Mouse (Mus musculus): ENCODE measurements around the gene Iqschfp. TPM values are rescaled to one million over a fixed set of nuclear protein-coding genes. Genes with fewer than 3 reads are reported as not detected.

Iqschfp gene
- polyA plus RNA-seq, 1 experiment from 2014 or later, result not detected

GRCm38 (mm10) chr3:68420927-68421326, 528.9 kb downstream of the Iqschfp start:
- no peaks in the 10 kb centered on the region for H3K9me3 ChIP-seq
- no peaks in the 10 kb centered on the region for H3K36me3 ChIP-seq
- H3K4me1 ChIP-seq, result no peaks in the 10 kb centered on the region
- H3K27me3 ChIP-seq, result no peaks in the 10 kb centered on the region
- H3K27ac ChIP-seq, result no peak overlapping the region
- no peak overlapping the region for H3K9ac ChIP-seq
- no peak overlapping the region for H3K4me3 ChIP-seq
- no peak overlapping the region for H3K4me2 ChIP-seq
- peak; percentile 59; the same call in 1 of the 2 replicates for ATAC-seq (ENCODE audit: borderline replicate concordance, extremely low read depth, low FRiP score, low TSS enrichment)
- 45% methylated on average over 2 of the region's 2 CpGs for WGBS

GRCm38 (mm10) chr3:68421849-68422248, 529.8 kb downstream of the Iqschfp start:
- Histone ChIP-seq H3K27ac (no peak overlapping the region), H3K27me3 (no peaks in the 10 kb centered on the region), H3K9me3 (no peaks in the 10 kb centered on the region), H3K4me3 (no peak overlapping the region), H3K4me1 (no peaks in the 10 kb centered on the region), H3K9ac (no peak overlapping the region), H3K4me2 (no peak overlapping the region), H3K36me3 (no peaks in the 10 kb centered on the region)
- 69% methylated on average over 2 of the region's 2 CpGs for WGBS
- no peak for ATAC-seq (ENCODE audit: borderline replicate concordance, extremely low read depth, low FRiP score, low TSS enrichment)

- no peak for ATAC-seq (ENCODE audit: borderline replicate concordance, extremely low read depth, low FRiP score, low TSS enrichment)
- Histone ChIP-seq H3K27me3 (no peaks in the 10 kb centered on the region), H3K9me3 (no peaks in the 10 kb centered on the region), H3K4me1 (no peaks in the 10 kb centered on the region), H3K9ac (no peak overlapping the region), H3K27ac (no peak overlapping the region), H3K36me3 (no peaks in the 10 kb centered on the region), H3K4me2 (no peak overlapping the region), H3K4me3 (no peak overlapping the region)
- 79% methylated on average over 5 of the region's 5 CpGs for WGBS
Observed at GRCm38 (mm10) chr3:68428081-68428480, 536.0 kb downstream of the Iqschfp start.

- 71% methylated on average over 7 of the region's 7 CpGs for WGBS
- Histone ChIP-seq H3K36me3 (no peaks in the 10 kb centered on the region), H3K4me3 (no peak overlapping the region), H3K4me2 (no peak overlapping the region), H3K4me1 (no peaks in the 10 kb centered on the region), H3K9me3 (no peaks in the 10 kb centered on the region), H3K27ac (no peak overlapping the region), H3K27me3 (no peaks in the 10 kb centered on the region), H3K9ac (no peak overlapping the region)
- ATAC-seq (ENCODE audit: borderline replicate concordance, extremely low read depth, low FRiP score, low TSS enrichment), result no peak
Observed at GRCm38 (mm10) chr3:68434435-68434834, 542.4 kb downstream of the Iqschfp start.

GRCm38 (mm10) chr3:68434897-68435296, 542.9 kb downstream of the Iqschfp start:
- no peaks in the 10 kb centered on the region for H3K27me3 ChIP-seq
- ATAC-seq (ENCODE audit: borderline replicate concordance, extremely low read depth, low FRiP score, low TSS enrichment), result no peak
- no peak overlapping the region for H3K4me3 ChIP-seq
- no peaks in the 10 kb centered on the region for H3K9me3 ChIP-seq
- no peak overlapping the region for H3K27ac ChIP-seq
- H3K36me3 ChIP-seq, result no peaks in the 10 kb centered on the region
- no peaks in the 10 kb centered on the region for H3K4me1 ChIP-seq
- WGBS, result 73% methylated on average over 2 of the region's 2 CpGs
- no peak overlapping the region for H3K9ac ChIP-seq
- no peak overlapping the region for H3K4me2 ChIP-seq

GRCm38 (mm10) chr3:68448480-68448879, 556.4 kb downstream of the Iqschfp start:
- H3K9ac ChIP-seq, result no peak overlapping the region

GRCm38 (mm10) chr3:68451634-68452033, 559.6 kb downstream of the Iqschfp start:
- Histone ChIP-seq H3K9me3 (no peaks in the 10 kb centered on the region), H3K4me2 (no peak overlapping the region), H3K4me1 (peaks cover 10% of the 10 kb centered on the region), H3K27ac (no peak overlapping the region), H3K4me3 (no peak overlapping the region), H3K36me3 (no peaks in the 10 kb centered on the region), H3K9ac (no peak overlapping the region), H3K27me3 (no peaks in the 10 kb centered on the region)
- ATAC-seq (ENCODE audit: borderline replicate concordance, extremely low read depth, low FRiP score, low TSS enrichment), result no peak
- WGBS, result 97% methylated on average over 1 of the region's 1 CpGs

More at GRCm38 (mm10) chr3:68448480-68448879, 556.4 kb downstream of the Iqschfp start:
- Histone ChIP-seq H3K9me3 (no peaks in the 10 kb centered on the region), H3K4me3 (no peak overlapping the region), H3K4me2 (no peak overlapping the region), H3K27ac (no peak overlapping the region), H3K36me3 (no peaks in the 10 kb centered on the region), H3K4me1 (peaks cover 10% of the 10 kb centered on the region), H3K27me3 (no peaks in the 10 kb centered on the region)
- no peak for ATAC-seq (ENCODE audit: borderline replicate concordance, extremely low read depth, low FRiP score, low TSS enrichment)
- WGBS, result 65% methylated on average over 2 of the region's 2 CpGs

- Histone ChIP-seq H3K4me1 (peaks cover 10% of the 10 kb centered on the region), H3K27me3 (no peaks in the 10 kb centered on the region), H3K36me3 (no peaks in the 10 kb centered on the region), H3K4me3 (no peak overlapping the region), H3K27ac (0 out of 2 replicates have a peak overlapping the region, but pooled peaks have one; percentile 24), H3K9me3 (no peaks in the 10 kb centered on the region), H3K4me2 (peak overlapping the region; percentile 34), H3K9ac (no peak overlapping the region)
- peak; percentile 83 for ATAC-seq (ENCODE audit: borderline replicate concordance, extremely low read depth, low FRiP score, low TSS enrichment)
- 7% methylated on average over 5 of the region's 5 CpGs for WGBS
Observed at GRCm38 (mm10) chr3:68453266-68453665, 561.2 kb downstream of the Iqschfp start.

- Histone ChIP-seq H3K4me3 (no peak overlapping the region), H3K27ac (peak overlapping the region; percentile 19; the same call in 1 of the 2 replicates), H3K36me3 (no peaks in the 10 kb centered on the region), H3K9ac (no peak overlapping the region), H3K9me3 (no peaks in the 10 kb centered on the region), H3K4me2 (no peak overlapping the region; the same call in 1 of the 2 replicates), H3K4me1 (peaks cover 10% of the 10 kb centered on the region), H3K27me3 (no peaks in the 10 kb centered on the region)
- ATAC-seq (ENCODE audit: borderline replicate concordance, extremely low read depth, low FRiP score, low TSS enrichment), result peak; percentile 53; the same call in 1 of the 2 replicates
- WGBS, result 30% methylated on average over 10 of the region's 10 CpGs
Observed at GRCm38 (mm10) chr3:68453719-68454455, 561.9 kb downstream of the Iqschfp start.

- H3K4me1 ChIP-seq, result peaks cover 33% of the 10 kb centered on the region
- no peak overlapping the region for H3K9ac ChIP-seq
- H3K36me3 ChIP-seq, result no peaks in the 10 kb centered on the region
- H3K27me3 ChIP-seq, result no peaks in the 10 kb centered on the region
- no peak overlapping the region for H3K4me2 ChIP-seq
- H3K9me3 ChIP-seq, result no peaks in the 10 kb centered on the region
- ATAC-seq (ENCODE audit: borderline replicate concordance, extremely low read depth, low FRiP score, low TSS enrichment), result no peak
- 41% methylated on average over 5 of the region's 5 CpGs for WGBS
- H3K27ac ChIP-seq, result no peak overlapping the region
- H3K4me3 ChIP-seq, result no peak overlapping the region
Observed at GRCm38 (mm10) chr3:68466643-68467042, 574.6 kb downstream of the Iqschfp start.

- 0 out of 2 replicates have a peak overlapping the region, but pooled peaks have one; percentile 17 for H3K9ac ChIP-seq
- H3K27ac ChIP-seq, result peak overlapping the region; percentile 56
Observed at GRCm38 (mm10) chr3:68467941-68468687, 576.1 kb downstream of the Iqschfp start.

GRCm38 (mm10) chr3:68469643-68470042, 577.6 kb downstream of the Iqschfp start:
- H3K27me3 ChIP-seq, result no peaks in the 10 kb centered on the region
- H3K4me1 ChIP-seq, result peaks cover 33% of the 10 kb centered on the region
- no peak overlapping the region for H3K9ac ChIP-seq
- no peaks in the 10 kb centered on the region for H3K36me3 ChIP-seq
- 47% methylated on average over 1 of the region's 1 CpGs for WGBS
- no peak overlapping the region for H3K4me2 ChIP-seq
- no peak for ATAC-seq (ENCODE audit: borderline replicate concordance, extremely low read depth, low FRiP score, low TSS enrichment)
- H3K9me3 ChIP-seq, result no peaks in the 10 kb centered on the region
- H3K27ac ChIP-seq, result peak overlapping the region; percentile 27
- no peak overlapping the region for H3K4me3 ChIP-seq

More at GRCm38 (mm10) chr3:68467941-68468687, 576.1 kb downstream of the Iqschfp start:
- Histone ChIP-seq H3K36me3 (no peaks in the 10 kb centered on the region), H3K4me1 (peaks cover 33% of the 10 kb centered on the region), H3K9me3 (no peaks in the 10 kb centered on the region), H3K27me3 (no peaks in the 10 kb centered on the region), H3K4me3 (peak overlapping the region; percentile 30), H3K4me2 (peak overlapping the region; percentile 49)
- 5% methylated on average over 10 of the region's 10 CpGs for WGBS
- ATAC-seq (ENCODE audit: borderline replicate concordance, extremely low read depth, low FRiP score, low TSS enrichment), result peak; percentile 68; the same call in 1 of the 2 replicates
